Mouse (Mus musculus) ES-E14 (cell line): ENCODE data around the gene Wnt10b.

Experiments
- CHD2 ChIP-seq: IDR thresholded peaks from 2 replicates; pipeline ENCODE4 v1.6.1; 2014; ENCODE audit warnings: mild to moderate bottlenecking, low read depth, low read length, inconsistent platforms
- HCFC1 ChIP-seq: IDR thresholded peaks from 2 replicates; pipeline ENCODE4 v1.6.1; 2012; ENCODE audit warnings: low read length, inconsistent platforms, borderline replicate concordance; ENCODE audit not compliant: insufficient read depth
- MAFK ChIP-seq: IDR thresholded peaks from 2 replicates; pipeline ENCODE4 v1.6.1; 2014; ENCODE audit warnings: mild to moderate bottlenecking, low read depth, low read length, inconsistent platforms; ENCODE audit not compliant: insufficient read depth
- ZC3H11A ChIP-seq: IDR thresholded peaks from 2 replicates; pipeline ENCODE4 v1.6.1; 2012; ENCODE audit warnings: low read depth, mild to moderate bottlenecking, inconsistent platforms, low read length, borderline replicate concordance
- ZNF384 ChIP-seq: IDR thresholded peaks from 2 replicates; pipeline ENCODE4 v1.6.1; 2012; ENCODE audit warnings: low read depth, low read length, inconsistent platforms

- TF ChIP-seq ZC3H11A (no peak), MAFK (no peak), ZNF384 (no peak), HCFC1 (no peak), CHD2 (no peak)
These were observed 331 bp upstream of the Wnt10b start for GRCm38 (mm10) chr15:98778191-98778770.
